Mouse (Mus musculus) T-helper 1 cell (primary cell): Measurements from ENCODE around the gene Smdt1.
"Not testable (repeated sequence)": the region's sequence is repeated elsewhere in the genome, so short reads cannot be mapped to it uniquely, and the experiment has no call there.

Experiments used
- in situ Hi-C: fragments of 300-600 bp; cut with MboI, MseI; formaldehyde crosslinking; loops from one replicate; pipeline ENCODE4 v1.15.1; 2025; ENCODE audit warnings: high pct_unique_total_duplicates

The Smdt1 gene

GRCm38 (mm10) chr15:82368851-82369250, 30.1 kb downstream of the Smdt1 start:
- in situ Hi-C loops, result no loop called here

- in situ Hi-C loops, result no loop called here
These were observed 33.7 kb downstream of the Smdt1 start for GRCm38 (mm10) chr15:82372446-82372845.

GRCm38 (mm10) chr15:82372991-82373390, 34.2 kb downstream of the Smdt1 start:
- in situ Hi-C loops, result no loop called here

GRCm38 (mm10) chr15:82374437-82374836, 35.7 kb downstream of the Smdt1 start:
- in situ Hi-C loops, result no loop called here

GRCm38 (mm10) chr15:82375855-82376254, 37.1 kb downstream of the Smdt1 start:
- in situ Hi-C loops, result no loop called here

GRCm38 (mm10) chr15:82376393-82377138, 37.8 kb downstream of the Smdt1 start:
- in situ Hi-C loops, result no loop called here

GRCm38 (mm10) chr15:82377701-82378100, 38.9 kb downstream of the Smdt1 start:
- in situ Hi-C loops, result no loop called here

GRCm38 (mm10) chr15:82378261-82379180, 39.8 kb downstream of the Smdt1 start:
- in situ Hi-C loops, result no loop called here

- in situ Hi-C loops, result no loop called here
These were observed 40.7 kb downstream of the Smdt1 start for GRCm38 (mm10) chr15:82379511-82379870.

- in situ Hi-C loops, result no loop called here
These were observed 41.3 kb downstream of the Smdt1 start, which contains the start of gene Cyp2d22 for GRCm38 (mm10) chr15:82379871-82380713. TSS of gene Cyp2d22 (minus strand) at chr15:82380260.

GRCm38 (mm10) chr15:82380714-82381062, 41.9 kb downstream of the Smdt1 start:
- in situ Hi-C loops, result no loop called here

GRCm38 (mm10) chr15:82382441-82382840, 43.7 kb downstream of the Smdt1 start:
- in situ Hi-C loops, result no loop called here

GRCm38 (mm10) chr15:82385729-82386128, 47.0 kb downstream of the Smdt1 start:
- in situ Hi-C loops, result no loop called here

- in situ Hi-C loops, result loop anchor here (5.0 kb wide), 2 partner anchors 62 to 78 kb away; no protein-coding TSS in a partner anchor
These were observed 51.2 kb downstream of the Smdt1 start for GRCm38 (mm10) chr15:82389916-82390315.

GRCm38 (mm10) chr15:82393922-82394321, 55.2 kb downstream of the Smdt1 start, which contains the start of gene Cyp2d11:
TSS of gene Cyp2d11 (minus strand) at chr15:82394022.
- in situ Hi-C loops, result loop anchor here (5.0 kb wide), 2 partner anchors 58 to 82 kb away; no protein-coding TSS in a partner anchor

- in situ Hi-C loops, result not testable (repeated sequence)
These were observed 57.2 kb downstream of the Smdt1 start for GRCm38 (mm10) chr15:82395955-82396354.
